Mouse (Mus musculus): Measurements from ENCODE around the gene Fxyd2.

GRCm38 (mm10) chr9:45373896-45374295 lies 25.6 kb upstream of the Fxyd2 start:
- TF ChIP-seq CTCF (IDR thresholded peaks at IDR 0.05; ENCODE audit: low read depth, low read length) (no peak), POLR2A (IDR thresholded peaks at IDR 0.05; ENCODE audit: borderline replicate concordance, low read depth, low read length) (no peak)

Data from bone marrow macrophage, adult 2 months (primary cell).